Mouse (Mus musculus): Measurements from ENCODE around the gene Ing4. TPM values are rescaled to one million over a fixed set of nuclear protein-coding genes. Genes with fewer than 3 reads are reported as not detected.
"Not testable (repeated sequence)": the region's sequence is repeated elsewhere in the genome, so short reads cannot be mapped to it uniquely, and the experiment has no call there.

The Ing4 gene
- polyA plus RNA-seq, 1 experiment from 2014 or later, result 165 TPM

GRCm38 (mm10) chr6:125005086-125005485 is 34.5 kb upstream of the Ing4 start:
- Histone ChIP-seq H3K36me3 (no peaks in the 10 kb centered on the region), H3K4me2 (replicated peaks) (no peak overlapping the region), H3K27ac (no peak overlapping the region), H3K4me1 (0 out of 2 replicates have a peak, but pooled peaks cover 3% of the 10 kb centered on the region), H3K9ac (no peak overlapping the region), H3K9me3 (no peaks in the 10 kb centered on the region), H3K4me3 (no peak overlapping the region), H3K27me3 (peaks cover 38% of the 10 kb centered on the region)
- 45% methylated on average over 3 of the region's 3 CpGs for WGBS
- no peak for ATAC-seq (ENCODE audit: insufficient number of reproducible peaks, insufficient read depth, low FRiP score, low TSS enrichment)

- H3K4me3 ChIP-seq, result peak overlapping the region; percentile 90
- no peaks in the 10 kb centered on the region for H3K9me3 ChIP-seq
- H3K27me3 ChIP-seq, result peaks cover 11% of the 10 kb centered on the region
- peak overlapping the region; percentile 99; the same call in 1 of the 2 replicates for H3K27ac ChIP-seq
- H3K9ac ChIP-seq, result peak overlapping the region; percentile 94
- peak overlapping the region; percentile 88 for H3K4me2 ChIP-seq (replicated peaks)
- peaks cover 9% of the 10 kb centered on the region for H3K36me3 ChIP-seq
- H3K4me1 ChIP-seq, result peaks cover 11% of the 10 kb centered on the region; the same call in 1 of the 2 replicates
- WGBS, result 39% methylated on average over 13 of the region's 13 CpGs
- no peak for ATAC-seq (ENCODE audit: insufficient number of reproducible peaks, insufficient read depth, low FRiP score, low TSS enrichment)
Observed at GRCm38 (mm10) chr6:125008060-125008459, 31.5 kb upstream of the Ing4 start.

DNA sequence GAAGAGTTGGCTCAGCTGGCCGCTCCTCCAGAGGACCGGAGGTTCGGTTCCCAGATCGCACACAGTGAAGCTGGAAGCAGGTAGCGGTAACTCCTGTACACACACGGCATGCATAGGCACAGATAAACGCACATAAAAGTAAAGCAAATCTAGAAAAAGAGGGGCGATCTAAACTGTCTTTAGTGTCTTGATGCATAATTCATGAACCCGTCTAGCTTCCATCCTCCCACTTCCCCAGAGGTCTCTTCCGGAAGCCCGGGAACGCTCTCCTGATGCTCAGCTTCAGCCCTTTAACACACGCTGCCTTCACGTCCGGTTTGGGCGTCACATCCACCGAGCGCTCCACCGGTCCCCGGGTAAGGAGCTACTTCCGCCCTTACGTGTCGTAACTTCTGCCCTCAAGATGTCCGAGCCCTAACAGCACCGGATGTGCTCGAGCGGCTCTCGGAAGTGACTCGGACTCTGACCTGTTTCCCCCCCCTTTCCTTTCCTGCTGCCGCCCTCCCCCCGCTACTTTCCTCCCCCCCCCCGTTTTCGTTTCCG is 30.9 kb upstream of the Ing4 start:
- Histone ChIP-seq H3K27me3 (peaks cover 7% of the 10 kb centered on the region; the same call in 1 of the 2 replicates), H3K9ac (peak overlapping the region; percentile 94), H3K4me3 (peak overlapping the region; percentile 90), H3K4me2 (replicated peaks) (peak overlapping the region; percentile 88), H3K27ac (peak overlapping the region; percentile 99), H3K4me1 (peaks cover 10% of the 10 kb centered on the region; the same call in 1 of the 2 replicates), H3K36me3 (peaks cover 12% of the 10 kb centered on the region), H3K9me3 (no peaks in the 10 kb centered on the region)
- peak; percentile 98 for ATAC-seq (ENCODE audit: insufficient number of reproducible peaks, insufficient read depth, low FRiP score, low TSS enrichment)
- WGBS, result 2% methylated on average over 34 of the region's 34 CpGs

GRCm38 (mm10) chr6:125009129-125009180 is 30.6 kb upstream of the Ing4 start, which contains the start of gene Zfp384:
Gene Zfp384, plus strand, starts transcription at chr6:125009145.
- H3K9me3 ChIP-seq, result no peaks in the 10 kb centered on the region
- H3K4me3 ChIP-seq, result peak within 1 kb of the TSS; percentile 90
- peak within 1 kb of the TSS; percentile 88 for H3K4me2 ChIP-seq (replicated peaks)
- H3K36me3 ChIP-seq, result peaks cover 15% of the 10 kb centered on the region
- 0% methylated on average over 3 of the region's 3 CpGs for WGBS
- H3K4me1 ChIP-seq, result peaks cover 8% of the 10 kb centered on the region; the same call in 1 of the 2 replicates
- peak within 1 kb of the TSS; percentile 99 for H3K27ac ChIP-seq
- H3K9ac ChIP-seq, result peak within 1 kb of the TSS; percentile 94
- ATAC-seq (ENCODE audit: insufficient number of reproducible peaks, insufficient read depth, low FRiP score, low TSS enrichment), result no peak
- H3K27me3 ChIP-seq, result peaks cover 4% of the 10 kb centered on the region; the same call in 1 of the 2 replicates

DNA sequence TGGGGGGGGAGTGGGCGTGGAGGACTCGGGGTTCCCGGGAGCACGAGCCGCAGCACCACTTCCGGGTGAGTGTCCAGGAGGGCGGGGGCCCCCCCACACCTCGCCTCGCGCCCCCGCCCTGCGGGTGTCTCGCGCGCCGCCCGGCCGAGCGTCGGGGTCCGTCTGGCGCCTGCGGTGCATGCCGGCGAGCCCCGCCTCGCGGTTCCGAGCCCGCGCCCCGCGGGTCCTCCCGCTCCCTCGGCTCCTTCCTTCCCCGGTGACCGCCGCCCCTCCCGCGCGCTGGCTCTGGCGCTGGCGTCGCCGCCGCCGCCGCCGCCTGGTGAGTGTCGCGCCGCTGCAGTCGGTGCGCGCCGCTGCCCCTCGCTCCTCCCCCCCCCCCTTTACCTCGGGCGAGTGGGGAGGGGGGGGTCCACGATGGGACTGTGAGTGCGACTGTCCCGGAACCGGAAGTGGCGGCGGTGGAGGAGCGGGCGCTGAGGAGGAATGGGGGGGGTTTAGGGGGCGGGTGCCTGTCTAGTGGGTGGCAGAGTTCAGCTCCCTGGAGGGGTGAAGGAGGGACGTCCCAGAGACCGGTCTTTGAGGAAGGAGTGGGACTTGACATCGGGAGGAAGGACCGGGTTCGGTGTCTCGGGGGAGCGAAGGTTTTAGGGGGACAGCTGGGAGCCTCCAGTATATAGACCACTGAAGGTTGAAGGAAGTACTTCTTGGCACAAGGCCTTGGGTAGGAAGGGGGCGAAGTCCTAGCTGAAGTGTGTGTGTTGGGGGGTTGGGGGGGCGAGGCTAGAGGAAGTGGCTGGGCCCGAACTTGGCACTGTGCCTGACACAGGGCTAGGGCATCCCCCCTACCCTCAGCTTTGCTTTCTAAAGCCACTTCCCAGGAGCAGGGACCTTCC is 30.1 kb upstream of the Ing4 start:
- Histone ChIP-seq H3K4me1 (peaks cover 8% of the 10 kb centered on the region; the same call in 1 of the 2 replicates), H3K4me3 (peak overlapping the region; percentile 90), H3K27ac (peak overlapping the region; percentile 99), H3K27me3 (no peaks in the 10 kb centered on the region), H3K9ac (peak overlapping the region; percentile 94), H3K36me3 (peaks cover 19% of the 10 kb centered on the region), H3K9me3 (no peaks in the 10 kb centered on the region), H3K4me2 (replicated peaks) (peak overlapping the region; percentile 88)
- peak; percentile 70 for ATAC-seq (ENCODE audit: insufficient number of reproducible peaks, insufficient read depth, low FRiP score, low TSS enrichment)
- under 1% methylated on average over 48 of the region's 78 CpGs for WGBS

DNA sequence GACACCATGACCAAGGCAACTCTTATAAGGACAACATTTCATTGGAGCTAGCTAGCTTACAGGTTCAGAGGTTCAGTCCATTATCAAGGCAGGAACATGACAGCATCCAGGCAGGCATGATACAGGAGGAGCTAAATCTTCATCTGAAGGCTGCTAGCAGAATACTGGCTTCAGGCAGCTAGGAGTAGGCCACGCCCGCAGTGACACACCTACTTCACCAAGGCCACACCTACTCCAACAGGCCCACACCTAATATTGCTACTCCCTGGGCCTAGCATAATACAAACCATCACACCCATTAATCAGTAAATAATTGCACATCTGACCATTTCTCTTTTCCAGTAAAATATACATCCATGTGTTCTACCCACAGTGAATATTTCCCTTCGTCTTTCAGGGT is 21.9 kb upstream of the Ing4 start:
- Histone ChIP-seq H3K4me2 (replicated peaks) (no peak overlapping the region), H3K9me3 (no peaks in the 10 kb centered on the region), H3K27me3 (no peaks in the 10 kb centered on the region), H3K4me3 (no peak overlapping the region), H3K27ac (no peak overlapping the region), H3K4me1 (no peaks in the 10 kb centered on the region), H3K9ac (no peak overlapping the region), H3K36me3 (peaks cover 76% of the 10 kb centered on the region)
- no peak for ATAC-seq (ENCODE audit: insufficient number of reproducible peaks, insufficient read depth, low FRiP score, low TSS enrichment)
- 90% methylated on average over 3 of the region's 3 CpGs for WGBS

DNA sequence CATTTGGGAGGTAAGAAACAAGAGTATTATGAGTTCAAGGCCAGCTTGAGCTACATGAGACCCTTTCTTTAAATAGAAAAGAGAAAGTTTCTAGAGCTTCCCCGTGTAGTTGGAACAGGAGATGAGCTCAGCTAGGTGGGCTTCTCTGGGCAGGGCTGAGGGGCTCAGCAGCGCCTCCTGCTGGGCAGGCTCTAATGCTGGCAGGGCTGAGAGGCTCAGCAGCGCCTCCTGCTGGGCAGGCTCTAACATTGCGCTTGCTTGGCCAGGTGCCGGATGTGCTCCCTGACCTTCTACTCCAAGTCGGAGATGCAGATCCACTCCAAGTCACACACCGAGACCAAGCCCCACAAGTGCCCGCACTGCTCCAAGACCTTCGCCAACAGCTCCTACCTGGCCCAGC is 9.0 kb upstream of the Ing4 start:
- not testable (repeated sequence) for H3K9ac ChIP-seq

GRCm38 (mm10) chr6:125031604-125032003 is 8.0 kb upstream of the Ing4 start:
- no peaks in the 10 kb centered on the region for H3K9me3 ChIP-seq
- no peaks in the 10 kb centered on the region for H3K4me1 ChIP-seq
- no peak overlapping the region for H3K4me3 ChIP-seq
- H3K9ac ChIP-seq, result no peak overlapping the region
- no peak overlapping the region for H3K27ac ChIP-seq
- no peaks in the 10 kb centered on the region for H3K27me3 ChIP-seq
- no peak overlapping the region for H3K4me2 ChIP-seq (replicated peaks)
- H3K36me3 ChIP-seq, result peaks cover 73% of the 10 kb centered on the region
- 91% methylated on average over 16 of the region's 16 CpGs for WGBS
- ATAC-seq (ENCODE audit: insufficient number of reproducible peaks, insufficient read depth, low FRiP score, low TSS enrichment), result no peak

More for the DNA sequence above, 9.0 kb upstream of the Ing4 start:
- H3K36me3 ChIP-seq, result peaks cover 69% of the 10 kb centered on the region
- 35% methylated on average over 7 of the region's 9 CpGs for whole genome bisulfite sequencing
- not testable (repeated sequence) for H3K27me3 ChIP-seq; H3K4me3 ChIP-seq; H3K4me2 ChIP-seq (replicated peaks); H3K4me1 ChIP-seq; H3K27ac ChIP-seq; H3K9me3 ChIP-seq
- 0 out of 2 replicates have a peak, but pooled peaks have one; percentile 10 for ATAC-seq (ENCODE audit: insufficient number of reproducible peaks, insufficient read depth, low FRiP score, low TSS enrichment)

DNA sequence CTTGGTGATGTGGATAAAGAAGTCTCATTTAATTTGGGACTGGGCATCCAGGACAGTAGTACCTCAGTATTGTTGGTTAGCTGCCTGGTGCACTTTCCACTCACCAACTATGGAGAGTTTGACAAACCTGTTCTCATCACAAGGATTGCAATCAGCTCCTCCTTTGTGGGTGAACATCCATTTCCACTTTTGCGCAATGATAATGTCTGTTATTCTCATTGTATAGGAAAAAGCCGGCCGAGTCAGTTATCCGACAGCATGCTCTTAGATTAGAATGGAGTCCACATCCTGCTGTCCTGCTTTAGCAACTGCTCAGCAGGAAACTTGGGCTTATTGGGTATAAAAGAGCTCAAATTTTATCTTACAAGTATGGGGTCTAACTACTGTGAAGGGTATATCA is 894 bp upstream of the Ing4 start:
- H3K9ac ChIP-seq, result no peak overlapping the region; the same call in 1 of the 2 replicates
- no peak for ATAC-seq (ENCODE audit: insufficient number of reproducible peaks, insufficient read depth, low FRiP score, low TSS enrichment)
- H3K4me2 ChIP-seq (replicated peaks), result peak overlapping the region; percentile 49
- 93% methylated on average over 4 of the region's 4 CpGs for WGBS
- 0 out of 2 replicates have a peak, but pooled peaks cover 2% of the 10 kb centered on the region for H3K4me1 ChIP-seq
- no peaks in the 10 kb centered on the region for H3K27me3 ChIP-seq
- peaks cover 36% of the 10 kb centered on the region for H3K36me3 ChIP-seq
- peak overlapping the region; percentile 76 for H3K27ac ChIP-seq
- H3K4me3 ChIP-seq, result peak overlapping the region; percentile 63; the same call in 1 of the 2 replicates
- no peaks in the 10 kb centered on the region for H3K9me3 ChIP-seq

DNA sequence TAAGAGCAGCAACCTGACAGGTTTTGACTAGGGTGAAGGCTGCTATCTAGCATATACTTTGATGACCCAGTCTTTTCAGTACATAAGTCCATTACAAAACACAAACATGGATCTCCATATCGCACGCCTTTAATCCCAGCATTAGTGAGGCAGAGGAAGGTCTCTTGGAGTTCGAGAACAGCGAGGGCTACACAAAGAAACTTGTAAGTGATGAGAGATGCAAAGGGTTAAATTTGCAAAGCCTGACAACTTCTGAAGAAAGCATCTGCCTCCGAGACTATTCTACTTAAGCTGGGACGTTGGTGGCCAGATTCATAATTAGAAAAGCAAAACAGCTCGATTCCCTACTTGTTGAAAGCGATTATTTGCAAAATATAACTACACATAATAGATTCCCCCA is 429 bp upstream of the Ing4 start:
- Histone ChIP-seq H3K4me1 (0 out of 2 replicates have a peak, but pooled peaks cover 2% of the 10 kb centered on the region), H3K36me3 (peaks cover 36% of the 10 kb centered on the region), H3K27me3 (no peaks in the 10 kb centered on the region), H3K9ac (no peak overlapping the region; the same call in 1 of the 2 replicates), H3K27ac (peak overlapping the region; percentile 76), H3K9me3 (no peaks in the 10 kb centered on the region), H3K4me2 (replicated peaks) (peak overlapping the region; percentile 49), H3K4me3 (peak overlapping the region; percentile 63)
- 7% methylated on average over 8 of the region's 8 CpGs for WGBS
- 0 out of 2 replicates have a peak, but pooled peaks have one; percentile 7 for ATAC-seq (ENCODE audit: insufficient number of reproducible peaks, insufficient read depth, low FRiP score, low TSS enrichment)

- ATAC-seq (ENCODE audit: insufficient number of reproducible peaks, insufficient read depth, low FRiP score, low TSS enrichment), result no peak
- Histone ChIP-seq H3K4me1 (0 out of 2 replicates have a peak, but pooled peaks cover 2% of the 10 kb centered on the region), H3K27me3 (no peaks in the 10 kb centered on the region), H3K9me3 (no peaks in the 10 kb centered on the region), H3K36me3 (peaks cover 39% of the 10 kb centered on the region), H3K9ac (peak overlapping the region; percentile 69), H3K4me3 (peak overlapping the region; percentile 63), H3K27ac (peak overlapping the region; percentile 68; the same call in 1 of the 2 replicates), H3K4me2 (replicated peaks) (peak overlapping the region; percentile 78)
- 19% methylated on average over 7 of the region's 7 CpGs for WGBS
Observed at GRCm38 (mm10) chr6:125040221-125040620, 661 bp downstream of the Ing4 start.

- H3K4me1 ChIP-seq, result 0 out of 2 replicates have a peak, but pooled peaks cover 2% of the 10 kb centered on the region
- H3K4me3 ChIP-seq, result no peak overlapping the region
- no peak overlapping the region for H3K9ac ChIP-seq
- ATAC-seq (ENCODE audit: insufficient number of reproducible peaks, insufficient read depth, low FRiP score, low TSS enrichment), result no peak
- H3K4me2 ChIP-seq (replicated peaks), result peak overlapping the region; percentile 78; the same call in 1 of the 2 replicates
- H3K36me3 ChIP-seq, result peaks cover 37% of the 10 kb centered on the region
- no peak overlapping the region for H3K27ac ChIP-seq
- 84% methylated on average over 7 of the region's 7 CpGs for WGBS
- H3K9me3 ChIP-seq, result no peaks in the 10 kb centered on the region
- no peaks in the 10 kb centered on the region for H3K27me3 ChIP-seq
Observed at GRCm38 (mm10) chr6:125041047-125041446, 1.5 kb downstream of the Ing4 start.
